Mouse (Mus musculus): ENCODE results near the gene Zbp1. TPM values are rescaled to one million over a fixed set of nuclear protein-coding genes. Genes with fewer than 3 reads are reported as not detected.

Gene Zbp1
- total RNA-seq (2021): under 1 TPM in 1 of 2 experiments, not detected in 1; 0.20 TPM

DNA sequence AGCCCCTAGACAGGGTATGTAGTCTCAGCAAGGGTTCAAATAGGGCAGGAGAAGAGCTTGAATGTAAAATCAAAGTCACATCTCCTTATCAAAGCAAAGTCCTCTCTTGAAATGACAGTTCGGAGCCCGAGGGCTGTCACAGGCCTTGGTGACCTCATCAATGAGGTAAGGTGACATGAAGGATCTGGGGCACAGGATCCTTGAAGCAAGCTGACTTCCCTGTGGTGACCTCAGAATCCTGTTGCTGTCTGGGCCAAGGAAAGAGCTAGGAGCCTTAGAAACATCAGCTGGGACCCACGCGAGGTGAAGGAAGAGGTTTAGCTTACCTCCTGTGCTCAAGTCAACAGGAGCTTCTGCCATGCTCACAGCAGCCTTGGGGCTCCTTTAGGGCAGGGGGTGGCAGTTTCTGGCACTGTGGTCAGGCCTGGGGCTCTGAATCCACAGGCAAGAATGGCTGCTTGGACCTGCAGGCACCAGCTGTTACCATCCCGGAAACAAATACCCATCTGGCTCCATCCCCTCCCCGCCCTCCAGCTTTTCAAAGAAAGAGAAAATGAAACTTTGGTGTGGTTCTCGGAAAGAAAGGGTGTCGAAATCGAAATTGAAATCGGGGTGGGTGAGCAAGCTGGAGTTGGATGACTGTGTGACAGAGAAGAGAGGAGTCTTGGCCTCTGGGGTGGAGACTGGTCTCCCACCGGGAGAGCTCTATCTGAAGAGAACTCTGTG is at the start of gene Zbp1:
Gene Zbp1, minus strand, starts transcription at position 508 of the 726 bp plus-strand sequence.
- intact Hi-C loops (cut with DNase I): loop anchor here (2.0 kb wide), 1 partner anchor 328 kb away; no protein-coding TSS in a partner anchor
- no peak for DNase-seq

DNA sequence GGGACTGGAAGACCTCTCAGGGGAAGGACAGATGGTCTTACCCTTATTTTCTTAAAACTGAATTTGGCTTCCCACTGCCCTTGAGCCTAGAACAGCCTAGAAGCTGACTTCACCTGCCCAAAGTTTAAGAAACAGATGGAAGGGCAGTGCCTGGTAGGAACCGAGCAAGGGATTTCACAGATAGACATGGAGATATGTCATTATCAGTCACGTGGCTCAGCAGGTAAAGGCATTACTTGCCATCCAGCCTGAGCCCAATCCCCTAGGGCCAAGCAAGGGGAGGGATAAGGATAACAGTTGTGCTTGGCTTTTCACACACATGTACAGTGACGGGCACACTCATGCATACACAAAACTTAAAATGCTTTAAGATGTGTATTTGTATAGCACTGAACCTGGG is 48.8 kb upstream of the Zbp1 start:
- DNase-seq: no peak
- intact Hi-C loops (cut with DNase I): no loop called here

DNA sequence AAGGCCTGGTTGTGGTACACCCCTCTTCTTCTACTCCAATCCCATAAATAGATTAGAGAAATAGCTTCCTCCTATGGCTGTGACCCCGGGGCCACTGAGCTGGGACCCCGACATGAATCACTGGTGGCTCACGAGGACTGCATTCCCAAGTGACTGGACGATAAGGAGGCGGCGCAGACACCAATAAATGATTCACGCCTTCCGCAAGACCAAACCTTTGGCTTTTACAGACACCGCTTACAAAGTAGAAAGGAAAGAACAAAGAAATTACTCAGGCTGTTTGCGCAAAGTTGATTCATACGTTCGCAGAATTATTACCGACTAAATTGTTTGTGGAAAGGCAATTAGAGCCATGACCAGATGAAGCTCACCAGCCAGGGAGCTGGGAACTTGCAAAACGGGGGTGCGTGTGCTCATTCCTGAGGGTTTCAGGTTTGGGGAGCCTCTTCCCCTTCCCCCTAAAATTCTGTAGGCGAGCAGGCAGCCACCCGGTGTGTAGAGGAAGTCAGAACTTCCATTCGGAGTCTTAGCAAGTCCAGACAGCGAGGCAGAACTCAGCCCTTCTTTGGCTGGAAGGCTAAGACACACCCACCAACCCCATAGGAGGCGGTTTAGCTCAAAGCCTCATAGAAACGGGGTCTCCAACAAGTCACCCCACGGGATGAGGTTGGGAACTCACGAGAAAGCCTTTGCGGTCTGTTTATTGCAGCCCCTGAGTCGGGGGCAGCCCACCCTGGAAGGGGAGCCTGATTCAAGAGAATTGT is 47.8 kb upstream of the Zbp1 start:
- intact Hi-C loops (cut with DNase I): no loop called here
- DNase-seq: no peak

DNA sequence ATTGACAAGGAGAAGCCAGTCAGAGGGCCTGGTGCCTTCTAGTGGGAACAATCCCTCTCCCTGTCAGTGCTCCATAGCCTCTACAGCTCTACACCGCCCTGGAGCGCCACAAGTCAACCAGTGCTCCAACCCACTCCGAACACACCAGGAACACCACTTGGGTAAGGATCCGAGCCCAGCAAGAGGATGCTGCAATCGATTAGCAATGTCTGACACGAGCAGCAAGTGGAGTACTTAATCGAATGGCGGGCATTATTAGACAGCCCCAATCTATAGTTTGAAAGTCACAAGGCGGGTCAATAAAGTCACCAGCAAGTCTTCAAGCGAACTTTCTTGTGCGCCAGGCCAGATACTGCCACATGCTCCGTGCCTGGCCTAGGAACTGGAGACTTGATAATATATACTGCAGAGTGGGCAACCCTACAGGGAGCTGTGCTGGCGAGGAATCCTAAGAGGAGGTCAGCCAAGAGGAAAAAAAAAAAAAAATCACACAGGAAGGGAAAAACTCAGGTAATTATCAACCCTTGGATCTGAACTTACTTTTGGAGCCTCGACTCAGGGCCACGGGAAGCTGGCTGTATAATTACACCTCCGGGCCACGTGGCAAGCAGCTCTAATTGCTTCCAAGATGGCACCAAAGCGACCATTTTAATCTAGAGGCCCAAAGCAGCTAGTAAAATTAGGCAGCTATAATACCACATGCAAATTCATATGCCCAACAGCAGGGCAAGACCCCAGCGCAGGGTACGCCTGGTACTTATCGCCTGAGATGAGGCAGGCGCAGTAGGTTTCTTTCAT is 46.9 kb upstream of the Zbp1 start:
- no peak for DNase-seq
- intact Hi-C loops (cut with DNase I): no loop called here

DNA sequence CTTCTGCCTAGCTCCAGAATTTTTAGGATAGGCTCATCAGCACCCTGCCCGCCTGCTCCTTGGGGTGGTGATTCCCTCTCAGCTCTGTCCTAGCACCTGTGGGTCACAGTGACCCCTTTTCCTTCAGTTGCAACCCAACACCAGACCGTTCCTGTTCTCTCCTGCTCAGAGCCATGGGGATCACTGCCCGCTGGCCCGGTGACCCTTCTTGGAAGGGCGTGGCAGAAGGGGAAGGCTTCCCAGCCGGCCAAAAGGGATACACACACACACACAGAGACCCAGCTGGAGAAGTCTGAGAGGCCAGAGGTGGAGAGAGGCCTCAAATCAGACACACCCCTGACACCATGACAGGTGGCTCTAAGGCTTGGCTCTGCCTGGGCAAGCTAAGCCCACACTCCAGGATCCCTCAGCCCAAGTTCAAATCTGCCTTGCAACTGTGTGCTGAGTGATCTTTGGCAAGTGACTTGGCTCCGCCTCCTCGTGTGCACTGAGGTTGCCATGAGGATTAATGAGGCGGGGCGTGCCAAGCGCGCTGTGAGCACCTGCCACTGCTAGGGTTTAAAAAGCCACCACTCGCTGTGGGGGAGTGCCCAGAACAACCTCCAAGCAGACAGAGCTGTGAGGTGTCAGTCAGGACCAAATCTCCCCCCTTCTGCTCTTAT is 45.9 kb upstream of the Zbp1 start:
- intact Hi-C loops (cut with DNase I): no loop called here
- peak; percentile 82 for DNase-seq

DNA sequence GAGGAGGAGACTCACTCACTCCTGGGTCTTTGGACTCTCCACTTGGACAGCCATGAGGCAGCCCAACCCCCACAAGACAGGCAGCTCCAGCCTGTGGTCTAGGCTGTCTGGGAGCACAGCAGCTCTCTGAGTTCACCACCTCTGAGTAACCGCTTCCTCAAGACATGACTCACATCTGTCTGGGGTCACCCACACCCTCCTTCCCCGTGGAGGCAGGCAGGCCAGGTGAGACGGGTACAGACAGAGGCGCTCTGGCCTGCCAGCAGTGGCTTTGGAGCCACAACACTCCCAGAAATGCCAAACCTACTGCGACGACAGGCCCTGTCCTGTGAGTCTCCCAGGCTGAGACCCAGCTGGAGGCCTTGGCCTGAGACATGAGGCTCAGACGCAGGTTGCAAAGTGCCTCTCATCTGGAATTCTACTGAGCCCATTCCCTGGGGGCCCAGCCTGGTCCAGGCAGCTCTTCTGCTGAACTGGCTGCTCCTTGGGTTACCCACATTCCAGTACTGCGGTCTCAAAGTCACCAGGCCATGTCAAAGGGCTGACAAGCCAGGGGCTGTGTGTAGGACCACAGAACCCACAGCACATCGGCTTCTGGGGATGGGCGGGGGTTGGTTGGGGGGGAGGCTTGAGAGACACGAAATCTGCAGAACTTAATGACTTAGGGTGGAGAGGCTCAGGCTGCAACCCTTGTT is 45.1 kb upstream of the Zbp1 start:
- intact Hi-C loops (cut with DNase I): no loop called here
- no peak for DNase-seq

DNA sequence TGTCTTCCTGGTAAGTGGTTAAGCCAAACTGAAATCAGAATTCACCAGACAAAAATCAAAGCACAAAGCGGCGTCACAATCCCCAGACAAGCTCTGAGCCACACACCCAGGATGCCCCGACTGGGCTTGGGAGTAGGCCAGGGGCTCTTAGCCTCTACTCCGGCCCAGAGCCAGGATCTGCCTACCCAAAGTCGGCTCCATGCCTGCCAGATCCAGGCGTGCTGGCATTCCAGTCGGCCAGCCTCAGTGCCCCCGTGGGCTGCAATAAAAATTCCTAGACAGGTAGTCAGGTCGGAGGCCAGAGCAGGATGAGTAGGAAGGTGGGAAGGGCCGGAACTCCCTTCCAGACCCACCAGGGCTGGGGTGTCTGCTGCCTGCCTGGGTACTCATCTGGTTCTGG is 42.8 kb upstream of the Zbp1 start:
- DNase-seq: peak; percentile 84
- intact Hi-C loops (cut with DNase I): no loop called here

DNA sequence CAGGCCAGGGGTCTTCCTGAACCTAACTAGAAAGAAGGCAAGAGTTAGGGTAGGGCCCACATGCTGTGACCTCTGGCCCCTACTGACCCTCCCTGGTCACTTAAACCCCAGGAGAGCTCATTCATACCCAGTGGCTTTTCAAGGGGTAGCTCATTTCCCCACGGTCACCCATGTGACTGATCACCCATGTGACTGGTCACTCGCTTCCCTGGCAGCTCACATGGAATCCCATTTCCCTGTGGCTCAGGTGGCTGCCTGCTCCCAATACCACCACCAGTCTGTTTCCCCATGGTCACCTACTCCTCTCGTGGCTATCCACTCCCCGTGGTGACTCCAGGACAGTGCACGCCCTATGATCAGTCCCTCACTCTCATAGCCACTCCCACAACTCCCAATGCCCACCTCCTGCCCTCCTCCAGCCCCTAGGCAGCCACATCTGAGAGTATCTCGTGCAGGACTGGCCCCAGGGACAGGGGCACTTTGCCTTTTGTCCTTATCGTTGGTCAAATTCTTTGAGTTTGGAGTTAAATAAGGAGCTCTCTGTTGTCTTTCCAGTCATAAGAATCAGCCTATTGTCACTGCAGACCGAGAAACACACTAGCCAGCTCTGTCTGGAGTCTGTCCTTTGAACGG is 39.9 kb upstream of the Zbp1 start:
- DNase-seq: no peak
- intact Hi-C loops (cut with DNase I): no loop called here

DNA sequence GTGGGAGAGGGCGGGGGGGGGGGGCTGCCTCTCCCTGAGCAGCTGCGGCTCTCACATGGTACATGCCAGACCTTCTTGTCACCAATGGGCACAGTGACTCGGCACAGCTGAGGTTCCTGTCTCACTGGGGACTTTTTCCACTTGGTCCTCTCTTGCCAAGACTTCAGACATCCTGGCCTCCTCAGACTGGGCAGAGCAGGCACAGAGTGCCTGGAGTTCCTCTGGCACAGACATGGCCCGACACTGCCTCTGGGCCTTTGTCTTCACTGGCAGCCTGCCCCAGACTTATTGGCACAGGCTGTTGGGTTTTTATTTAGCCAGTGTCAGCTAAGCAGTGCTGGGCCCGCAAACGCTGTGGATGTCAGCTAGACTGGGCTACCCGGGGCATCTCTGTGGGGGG is 38.9 kb upstream of the Zbp1 start:
- peak; percentile 97 for DNase-seq
- intact Hi-C loops (cut with DNase I): no loop called here

DNA sequence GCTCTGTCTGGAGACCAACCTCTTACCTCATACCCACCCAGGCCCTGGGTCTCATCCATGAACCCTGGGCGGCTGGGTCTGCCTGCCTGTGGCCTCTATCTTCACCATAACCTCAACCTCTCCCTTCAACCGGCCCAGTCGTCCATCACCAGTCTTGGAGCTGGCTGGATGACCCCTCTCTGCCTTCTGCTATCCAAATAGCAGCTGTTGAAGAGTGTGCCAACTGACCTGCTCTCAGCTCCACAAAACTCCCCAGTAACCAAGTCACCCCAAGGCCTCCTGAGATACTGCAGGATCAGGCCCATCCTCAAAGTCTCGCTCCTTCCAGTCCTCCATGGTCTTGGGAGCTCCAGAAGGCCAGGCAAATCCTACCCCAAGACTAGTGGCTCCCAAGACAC is 37.8 kb upstream of the Zbp1 start:
- no peak for DNase-seq
- intact Hi-C loops (cut with DNase I): no loop called here

DNA sequence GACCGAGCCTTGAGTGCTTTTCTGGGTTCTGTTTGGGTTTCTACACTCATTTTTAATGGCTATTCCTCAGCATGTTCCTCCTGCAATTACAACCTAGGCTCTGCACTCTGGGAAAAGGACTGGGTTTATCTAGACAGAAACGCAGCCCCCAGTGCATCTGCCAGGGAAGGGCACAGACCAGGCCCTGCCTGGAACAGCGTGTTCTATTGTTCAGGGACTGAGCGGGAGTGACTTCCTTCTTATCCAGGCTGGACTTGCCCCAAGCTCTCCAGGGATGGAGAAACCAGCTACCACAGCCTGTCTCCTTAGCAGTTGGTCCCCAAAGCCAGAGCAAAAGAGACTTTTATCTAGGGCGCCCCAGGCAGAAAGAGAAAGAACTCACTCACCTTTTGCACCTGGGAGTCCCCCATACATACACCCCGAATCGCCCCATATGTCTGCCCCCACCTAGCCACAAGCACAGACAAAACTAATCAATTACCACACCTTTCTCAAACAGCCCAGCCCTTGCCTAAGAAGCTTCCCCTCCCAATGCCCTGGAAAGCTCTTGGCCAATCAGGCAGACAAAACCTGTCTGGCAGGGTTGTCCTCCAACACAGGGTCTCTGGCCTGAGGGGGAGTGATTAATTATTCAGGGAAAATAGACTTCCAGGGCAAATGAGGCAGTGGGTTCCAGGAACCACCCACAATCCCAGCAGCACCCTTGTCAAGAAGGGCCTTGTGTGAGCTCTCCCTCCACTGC is 37.3 kb upstream of the Zbp1 start:
- DNase-seq: no peak
- intact Hi-C loops (cut with DNase I): no loop called here

DNA sequence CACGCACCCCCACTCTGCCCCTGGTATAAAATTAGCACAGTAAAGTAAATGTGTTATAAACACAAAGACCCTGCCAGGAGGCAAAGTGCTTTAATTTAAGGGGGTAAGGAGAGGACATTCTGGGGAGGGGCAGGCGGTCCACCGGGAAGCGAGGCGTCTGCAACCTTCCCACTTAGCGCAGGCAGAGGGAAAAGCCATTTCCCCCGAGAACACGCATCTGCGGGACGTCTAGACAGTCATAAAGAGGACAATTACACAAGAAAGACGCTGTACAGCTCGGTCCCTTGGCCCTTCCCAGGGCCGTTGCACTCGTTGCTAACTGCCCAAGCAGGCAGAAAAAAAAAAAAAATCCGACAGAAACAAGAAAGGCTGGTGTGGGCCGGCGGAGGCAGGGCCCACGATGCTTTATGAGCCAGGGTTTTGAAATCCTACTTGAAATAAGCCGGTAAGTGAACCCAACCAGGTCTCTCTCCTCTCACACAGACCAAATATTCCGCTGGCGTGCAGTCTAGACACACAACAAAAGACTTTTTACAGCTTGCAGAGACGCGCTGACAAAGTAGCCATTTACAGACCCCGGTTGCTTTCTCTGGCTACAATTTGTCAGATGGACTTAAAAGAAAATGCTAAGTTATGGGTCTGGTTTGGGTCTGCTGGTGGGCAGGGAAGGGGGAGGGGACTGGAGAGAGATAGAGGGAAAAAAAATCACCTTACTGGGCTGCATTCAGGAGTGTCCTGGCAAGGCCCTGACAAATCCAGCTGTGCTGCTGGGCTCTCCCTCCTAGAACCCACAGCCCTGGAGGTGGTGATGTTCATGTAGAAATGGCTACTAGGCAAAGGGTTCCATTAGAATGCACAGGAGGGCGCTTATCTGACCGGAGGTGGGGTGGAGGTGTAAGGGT is 35.3 kb upstream of the Zbp1 start:
- intact Hi-C loops (cut with DNase I): no loop called here
- DNase-seq: no peak

DNA sequence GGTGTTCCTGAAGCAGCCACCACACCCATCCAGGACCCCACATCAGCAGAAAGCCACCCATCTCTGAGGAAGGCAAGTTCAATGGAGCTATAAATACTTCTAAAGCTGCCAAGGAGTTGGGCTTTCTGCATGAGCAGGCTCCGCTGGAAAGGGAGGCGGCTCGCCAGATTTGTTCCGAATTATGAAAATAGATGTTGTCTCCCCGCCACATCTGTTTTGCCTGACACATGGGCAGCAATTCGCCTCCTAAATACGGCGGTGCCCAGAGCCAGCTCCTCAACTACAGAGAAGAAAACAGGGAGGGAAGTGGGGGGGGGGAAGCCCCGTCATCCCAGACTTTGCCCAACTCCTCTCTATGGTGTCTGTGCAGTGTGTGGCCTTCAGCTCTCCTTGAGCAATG is 33.0 kb upstream of the Zbp1 start:
- DNase-seq: peak; percentile 60
- intact Hi-C loops (cut with DNase I): no loop called here

DNA sequence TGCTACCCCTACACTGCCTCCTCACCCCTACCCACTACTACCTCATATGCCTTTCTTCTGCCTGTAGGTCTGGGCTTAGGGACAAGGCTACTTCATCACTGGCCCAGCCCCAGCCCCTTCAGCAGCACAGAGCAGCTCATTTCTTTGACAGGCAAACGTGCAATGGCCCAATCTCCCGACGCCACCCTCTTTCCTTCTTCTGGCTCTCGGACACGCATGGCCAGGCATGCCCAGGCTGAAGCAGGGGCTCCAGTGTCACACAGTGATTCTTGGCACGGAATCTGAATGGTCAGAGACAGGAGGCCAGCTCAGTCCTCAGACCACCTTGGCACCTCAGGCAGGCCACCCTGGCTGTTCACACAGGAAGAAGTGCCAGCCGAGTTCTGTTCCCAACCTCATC is 32.4 kb upstream of the Zbp1 start:
- peak; percentile 41 for DNase-seq
- intact Hi-C loops (cut with DNase I): no loop called here

DNA sequence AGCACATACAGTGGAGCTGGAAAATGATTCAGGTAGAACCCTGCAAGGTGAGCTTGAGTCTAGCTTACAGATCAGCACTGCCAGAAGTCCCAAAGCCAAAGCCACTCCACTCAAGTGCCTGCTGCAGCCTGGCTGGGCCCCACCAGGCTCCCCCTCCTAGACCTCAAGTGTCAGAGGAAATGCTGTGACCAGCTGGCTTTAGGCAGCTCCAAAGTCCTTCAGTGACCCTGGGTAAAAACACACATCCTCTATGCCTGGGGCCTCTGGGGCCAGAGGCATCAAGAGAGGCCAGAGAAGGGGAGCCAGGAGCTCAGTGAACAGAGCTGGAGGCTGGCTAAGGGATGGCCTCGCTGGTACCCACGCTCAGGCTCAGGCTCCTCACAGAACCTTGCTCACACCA is 31.7 kb upstream of the Zbp1 start:
- intact Hi-C loops (cut with DNase I): no loop called here
- DNase-seq: no peak

DNA sequence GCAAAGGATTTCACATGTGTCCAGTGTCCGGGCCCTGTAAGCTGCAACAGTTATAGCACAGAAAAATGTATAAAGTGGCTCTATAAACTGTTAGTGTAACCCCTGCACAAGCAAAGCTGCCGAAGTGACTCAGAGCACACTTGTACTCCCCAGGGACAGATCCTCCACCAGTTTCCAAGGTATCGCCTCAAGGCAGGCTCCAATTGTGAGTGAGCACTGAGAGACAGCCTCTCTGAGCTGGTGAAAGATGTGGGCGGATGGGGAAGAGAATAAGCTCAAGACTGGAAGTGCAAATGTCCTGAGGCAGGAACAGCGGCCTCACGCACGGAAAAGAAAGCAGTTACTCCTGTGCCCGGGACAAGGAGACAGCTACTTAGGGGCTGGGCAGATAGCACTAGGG is 31.2 kb upstream of the Zbp1 start:
- no peak for DNase-seq
- intact Hi-C loops (cut with DNase I): no loop called here

DNA sequence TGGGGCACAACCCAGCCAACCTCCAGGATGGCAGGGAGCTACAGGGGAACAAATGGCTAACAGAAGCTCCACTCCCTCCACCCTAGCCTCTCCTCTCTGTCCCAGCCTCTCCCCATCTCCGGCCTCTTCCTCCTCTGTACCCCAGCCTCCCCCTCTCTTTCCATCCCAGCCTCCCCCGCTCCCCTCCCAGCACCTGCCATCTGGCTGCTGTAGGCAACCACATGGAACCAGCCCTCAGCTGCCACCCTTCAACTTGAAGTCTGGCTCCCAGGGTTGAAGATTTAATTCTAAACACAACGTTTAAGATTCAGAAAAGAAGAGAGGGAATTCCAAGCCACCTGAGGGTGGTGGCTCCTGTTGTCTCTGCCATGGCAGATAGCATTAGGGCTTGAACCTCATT is 30.7 kb upstream of the Zbp1 start:
- DNase-seq: no peak
- intact Hi-C loops (cut with DNase I): no loop called here

DNA sequence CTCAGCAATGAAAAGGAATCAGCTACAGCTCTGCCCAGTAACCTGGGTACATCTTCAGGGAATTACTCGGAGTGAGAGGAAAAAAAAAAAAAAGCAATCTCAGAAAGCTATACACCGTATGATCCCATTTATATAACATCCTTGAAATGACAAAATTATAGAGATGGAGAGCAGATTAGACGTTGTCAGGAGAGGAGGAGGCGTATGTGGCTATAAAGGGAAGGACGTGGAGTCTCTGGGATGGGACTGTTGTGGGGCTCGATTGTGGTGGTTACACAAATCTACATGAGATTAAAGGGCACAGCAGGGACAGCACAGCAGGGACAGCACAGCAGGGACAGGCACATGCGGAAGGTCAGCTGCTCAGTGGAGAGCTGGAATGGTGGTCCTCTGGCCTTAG is 30.1 kb upstream of the Zbp1 start:
- DNase-seq: no peak

More for the DNA sequence above, 30.1 kb upstream of the Zbp1 start:
- intact Hi-C loops (cut with DNase I): no loop called here
